Mouse (Mus musculus) limb, embryonic 12.5 days (tissue): ENCODE data around the gene Cyp4f18. TPM values are rescaled to one million over a fixed set of nuclear protein-coding genes. Genes with fewer than 3 reads are reported as not detected.

Experiments
- ATAC-seq: fragments of 200-750 bp; cut with Nextera tagmentation; 2 replicates; pipeline ENCODE4 v1.8.0; 2017; ENCODE audit warnings: low read depth, moderate TSS enrichment; ENCODE audit not compliant: insufficient number of reproducible peaks, insufficient read depth, low FRiP score, low TSS enrichment
- H3K27ac ChIP-seq: fragments of 300-500 bp; sonication (generic); 2 replicates; pipeline ENCODE4 v1.5.1; 2016; ENCODE audit warnings: mild to moderate bottlenecking, moderate library complexity
- H3K27me3 ChIP-seq: fragments of 300-500 bp; sonication (generic); 2 replicates; pipeline ENCODE4 v1.6.1; 2016; ENCODE audit warnings: mild to moderate bottlenecking, moderate library complexity
- H3K36me3 ChIP-seq: fragments of 300-500 bp; sonication (generic); 2 replicates; pipeline ENCODE4 v1.6.1; 2016; ENCODE audit warnings: mild to moderate bottlenecking, moderate library complexity
- H3K4me1 ChIP-seq: fragments of 300-500 bp; sonication (generic); replicated peaks from 2 replicates; pipeline ENCODE4 v1.6.1; 2016
- H3K4me2 ChIP-seq: fragments of 300-500 bp; sonication (generic); 2 replicates; pipeline ENCODE4 v1.6.1; 2016; ENCODE audit warnings: mild to moderate bottlenecking, moderate library complexity
- H3K4me3 ChIP-seq: fragments of 300-500 bp; sonication (generic); replicated peaks from 2 replicates; pipeline ENCODE4 v1.5.1; 2016; ENCODE audit warnings: mild to moderate bottlenecking
- H3K9ac ChIP-seq: fragments of 300-500 bp; sonication (generic); replicated peaks from 2 replicates; pipeline ENCODE4 v1.6.1; 2016; ENCODE audit warnings: mild to moderate bottlenecking, moderate library complexity
- H3K9me3 ChIP-seq: fragments of 300-500 bp; sonication (generic); 2 replicates; pipeline ENCODE4 v1.6.1; 2016; ENCODE audit warnings: mild to moderate bottlenecking, moderate library complexity
- WGBS: fragments of 180-500 bp; shearing (Covaris S2); methylation state at CpG from one replicate; pipeline ENCODE4 v1.1.7; 2016; 5-methylcytosine and 5-hydroxymethylcytosine counted together
- polyA plus RNA-seq: library from polyadenylated mRNA; unstranded; fragments of >200 nt; fragmentation: Nextera tagmentation; extraction: Ambion mirVana; gene quantifications from 2 replicates; pipeline ENCODE4 v1.2.1, GENCODE M21; 2016

Gene Cyp4f18
- polyA plus RNA-seq, 1 experiment from 2014 or later: 0.66 TPM

DNA sequence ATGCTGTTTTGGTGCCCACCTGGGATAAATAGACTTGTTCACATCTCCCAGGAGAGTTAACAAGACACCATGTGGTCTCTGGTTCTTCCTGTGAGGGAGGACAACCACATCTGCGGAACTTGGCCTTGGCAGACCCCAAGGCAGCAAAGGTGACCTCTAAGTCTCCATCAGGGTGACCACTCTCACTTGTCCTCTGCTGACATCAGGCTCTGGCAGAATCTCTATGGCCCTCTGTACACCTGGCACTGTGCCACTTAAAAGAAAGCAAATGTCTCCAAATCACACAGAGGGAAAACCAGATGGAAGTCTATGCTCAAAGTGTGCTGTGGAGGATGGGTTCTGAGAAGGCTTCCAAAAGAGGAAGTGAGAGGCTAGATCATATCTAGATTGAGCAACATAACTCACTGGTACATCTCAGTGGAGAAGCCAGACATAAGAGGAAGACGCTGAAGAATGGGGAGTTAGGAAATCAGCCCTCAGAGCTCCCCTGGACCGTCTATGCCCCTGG lies 1.2 kb downstream of the Cyp4f18 start:
- Histone ChIP-seq H3K27ac (no peak overlapping the region), H3K36me3 (no peaks in the 10 kb centered on the region), H3K27me3 (no peaks in the 10 kb centered on the region), H3K9ac (no peak overlapping the region), H3K4me2 (no peak overlapping the region), H3K4me1 (no peaks in the 10 kb centered on the region), H3K4me3 (no peak overlapping the region), H3K9me3 (no peaks in the 10 kb centered on the region)
- ATAC-seq: no peak
- WGBS: 77% methylated on average over 3 of the region's 3 CpGs

- no peaks in the 10 kb centered on the region for H3K9me3 ChIP-seq
- H3K9ac ChIP-seq: no peak overlapping the region
- no peak overlapping the region for H3K27ac ChIP-seq
- no peaks in the 10 kb centered on the region for H3K36me3 ChIP-seq
- 84% methylated on average over 1 of the region's 1 CpGs for WGBS
- no peak for ATAC-seq
- no peak overlapping the region for H3K4me3 ChIP-seq
- no peak overlapping the region for H3K4me2 ChIP-seq
- H3K4me1 ChIP-seq: no peaks in the 10 kb centered on the region
- no peaks in the 10 kb centered on the region for H3K27me3 ChIP-seq
Observed at GRCm38 (mm10) chr8:72006763-72007162, 2.7 kb downstream of the Cyp4f18 start.

GRCm38 (mm10) chr8:72005912-72006311 lies 3.5 kb downstream of the Cyp4f18 start:
- Histone ChIP-seq H3K27ac (no peak overlapping the region), H3K4me3 (no peak overlapping the region), H3K27me3 (no peaks in the 10 kb centered on the region), H3K4me1 (no peaks in the 10 kb centered on the region), H3K4me2 (no peak overlapping the region), H3K9me3 (no peaks in the 10 kb centered on the region), H3K9ac (no peak overlapping the region), H3K36me3 (no peaks in the 10 kb centered on the region)
- ATAC-seq: no peak
- WGBS: 80% methylated on average over 3 of the region's 3 CpGs

- Histone ChIP-seq H3K27ac (no peak overlapping the region), H3K36me3 (no peaks in the 10 kb centered on the region)
Observed at GRCm38 (mm10) chr8:72002942-72003341, 6.5 kb downstream of the Cyp4f18 start.

GRCm38 (mm10) chr8:72000223-72000622 lies 9.2 kb downstream of the Cyp4f18 start:
- no peak overlapping the region for H3K4me3 ChIP-seq
- H3K36me3 ChIP-seq: no peaks in the 10 kb centered on the region
- H3K4me1 ChIP-seq: no peaks in the 10 kb centered on the region
- H3K9ac ChIP-seq: no peak overlapping the region
- H3K27ac ChIP-seq: no peak overlapping the region
- ATAC-seq: no peak
- H3K9me3 ChIP-seq: no peaks in the 10 kb centered on the region
- H3K4me2 ChIP-seq: no peak overlapping the region
- no peaks in the 10 kb centered on the region for H3K27me3 ChIP-seq
- WGBS: 61% methylated on average over 3 of the region's 3 CpGs

More at GRCm38 (mm10) chr8:72002942-72003341, 6.5 kb downstream of the Cyp4f18 start:
- Histone ChIP-seq H3K4me3 (no peak overlapping the region), H3K9me3 (no peaks in the 10 kb centered on the region), H3K27me3 (no peaks in the 10 kb centered on the region), H3K4me2 (no peak overlapping the region), H3K4me1 (no peaks in the 10 kb centered on the region), H3K9ac (no peak overlapping the region)
- no peak for ATAC-seq

- no peak for ATAC-seq
- WGBS: 88% methylated on average over 1 of the region's 1 CpGs
- Histone ChIP-seq H3K4me1 (no peaks in the 10 kb centered on the region), H3K4me3 (no peak overlapping the region), H3K9me3 (no peaks in the 10 kb centered on the region), H3K4me2 (no peak overlapping the region), H3K27ac (no peak overlapping the region), H3K36me3 (no peaks in the 10 kb centered on the region), H3K9ac (no peak overlapping the region), H3K27me3 (no peaks in the 10 kb centered on the region)
Observed at GRCm38 (mm10) chr8:71999434-71999833, 10.0 kb downstream of the Cyp4f18 start.

GRCm38 (mm10) chr8:71988867-71989599 lies 20.4 kb downstream of the Cyp4f18 start:
- Histone ChIP-seq H3K9me3 (no peaks in the 10 kb centered on the region), H3K36me3 (no peaks in the 10 kb centered on the region), H3K4me2 (peak overlapping the region; percentile 61), H3K4me1 (peaks cover 7% of the 10 kb centered on the region; the same call in 1 of the 2 replicates), H3K9ac (peak overlapping the region; percentile 63), H3K27ac (no peak overlapping the region), H3K4me3 (peak overlapping the region; percentile 47), H3K27me3 (no peaks in the 10 kb centered on the region)
- WGBS: 32% methylated on average over 13 of the region's 13 CpGs
- peak; percentile 13; the same call in 1 of the 2 replicates for ATAC-seq

DNA sequence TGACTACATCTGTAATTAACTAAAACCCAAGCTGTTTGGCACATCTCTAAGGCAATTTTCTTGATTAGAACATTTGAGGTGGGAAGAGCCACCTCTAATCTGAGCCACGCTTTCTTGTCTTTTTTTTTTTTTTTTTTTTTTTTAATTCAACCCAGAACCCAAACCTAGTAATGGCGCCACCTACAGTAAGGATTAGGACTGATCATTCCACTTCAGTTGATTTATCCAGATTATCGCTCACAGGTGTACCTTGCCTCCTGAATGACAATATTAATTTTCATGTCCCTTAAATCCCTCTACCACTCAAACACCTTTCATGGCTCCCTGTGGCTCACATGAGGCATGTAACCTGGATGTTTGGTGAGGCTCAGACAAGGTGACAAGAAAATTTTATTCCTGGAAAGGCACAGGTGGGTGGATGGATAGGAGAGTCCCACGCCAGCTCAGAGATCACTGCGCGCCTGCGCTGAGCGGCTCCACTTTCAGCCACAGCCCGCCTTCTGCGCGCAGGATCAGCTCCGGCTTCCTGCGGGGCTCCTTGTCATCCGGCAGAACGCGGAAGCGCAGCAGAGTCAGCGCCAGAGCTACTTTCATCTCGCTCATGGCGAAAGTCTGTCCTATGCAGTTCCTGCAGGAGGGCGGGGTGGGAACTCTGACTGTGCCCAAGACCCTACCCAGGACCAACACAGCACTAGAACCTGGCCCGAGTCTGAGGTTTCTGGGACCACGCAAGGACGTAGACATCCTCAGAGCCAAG lies 21.1 kb downstream of the Cyp4f18 start:
- Histone ChIP-seq H3K36me3 (no peaks in the 10 kb centered on the region), H3K4me2 (peak overlapping the region; percentile 61), H3K27ac (no peak overlapping the region), H3K27me3 (no peaks in the 10 kb centered on the region), H3K4me1 (peaks cover 7% of the 10 kb centered on the region; the same call in 1 of the 2 replicates), H3K9me3 (no peaks in the 10 kb centered on the region), H3K9ac (peak overlapping the region; percentile 63), H3K4me3 (peak overlapping the region; percentile 47)
- peak; percentile 58; the same call in 1 of the 2 replicates for ATAC-seq
- WGBS: 18% methylated on average over 24 of the region's 24 CpGs

DNA sequence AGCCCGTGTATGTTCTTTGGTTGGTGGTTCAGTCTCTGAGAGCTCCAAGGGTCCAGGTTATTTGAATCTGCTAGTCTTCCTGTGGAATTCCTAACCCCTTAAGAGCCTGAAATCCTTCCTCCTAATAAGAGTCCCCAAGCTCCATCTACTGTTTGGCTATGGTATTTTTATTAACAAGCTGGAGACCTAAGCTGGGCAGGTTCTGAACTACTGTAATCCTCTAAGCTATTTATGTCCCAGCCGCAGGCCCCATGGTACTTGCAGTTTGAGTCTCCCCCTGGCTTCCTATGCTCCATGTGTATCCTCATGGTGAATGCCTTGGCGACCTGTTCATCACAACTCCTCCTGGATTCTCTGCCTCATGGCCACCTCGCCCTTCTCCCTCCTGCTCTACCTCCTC lies 24.8 kb downstream of the Cyp4f18 start:
- Histone ChIP-seq H3K27ac (no peak overlapping the region), H3K9me3 (no peaks in the 10 kb centered on the region), H3K27me3 (no peaks in the 10 kb centered on the region), H3K9ac (no peak overlapping the region), H3K4me1 (peaks cover 7% of the 10 kb centered on the region; the same call in 1 of the 2 replicates), H3K4me3 (no peak overlapping the region), H3K36me3 (no peaks in the 10 kb centered on the region), H3K4me2 (no peak overlapping the region)
- no peak for ATAC-seq
- 62% methylated on average over 4 of the region's 4 CpGs for WGBS

GRCm38 (mm10) chr8:71981456-71981855 lies 28.0 kb downstream of the Cyp4f18 start:
- H3K27me3 ChIP-seq: no peaks in the 10 kb centered on the region
- WGBS: 83% methylated on average over 4 of the region's 4 CpGs

GRCm38 (mm10) chr8:71981032-71981431 lies 28.4 kb downstream of the Cyp4f18 start:
- 50% methylated on average over 2 of the region's 2 CpGs for WGBS

More at GRCm38 (mm10) chr8:71981456-71981855, 28.0 kb downstream of the Cyp4f18 start:
- Histone ChIP-seq H3K36me3 (no peaks in the 10 kb centered on the region), H3K4me2 (no peak overlapping the region), H3K9me3 (no peaks in the 10 kb centered on the region), H3K4me3 (no peak overlapping the region), H3K9ac (no peak overlapping the region), H3K4me1 (no peaks in the 10 kb centered on the region), H3K27ac (no peak overlapping the region)
- ATAC-seq: no peak

More at GRCm38 (mm10) chr8:71981032-71981431, 28.4 kb downstream of the Cyp4f18 start:
- Histone ChIP-seq H3K4me3 (no peak overlapping the region), H3K9ac (no peak overlapping the region), H3K27ac (no peak overlapping the region), H3K27me3 (no peaks in the 10 kb centered on the region), H3K9me3 (no peaks in the 10 kb centered on the region), H3K4me2 (no peak overlapping the region), H3K36me3 (no peaks in the 10 kb centered on the region), H3K4me1 (no peaks in the 10 kb centered on the region)
- ATAC-seq: no peak
